Mouse (Mus musculus) liver, adult 2 months (tissue): ENCODE data around the gene Kcne4.

Experiments
- CTCF ChIP-seq: fragments of 200-500 bp; IDR thresholded peaks from 2 replicates; pipeline ENCODE4 v1.5.1; 2011; ENCODE audit warnings: low read depth, low read length, control low read depth
- POLR2A ChIP-seq: fragments of 200-500 bp; IDR thresholded peaks from 2 replicates; pipeline ENCODE4 v1.6.1; 2011; ENCODE audit warnings: low read length, control low read depth; ENCODE audit not compliant: insufficient read depth; ENCODE audit errors: extremely low read depth

DNA sequence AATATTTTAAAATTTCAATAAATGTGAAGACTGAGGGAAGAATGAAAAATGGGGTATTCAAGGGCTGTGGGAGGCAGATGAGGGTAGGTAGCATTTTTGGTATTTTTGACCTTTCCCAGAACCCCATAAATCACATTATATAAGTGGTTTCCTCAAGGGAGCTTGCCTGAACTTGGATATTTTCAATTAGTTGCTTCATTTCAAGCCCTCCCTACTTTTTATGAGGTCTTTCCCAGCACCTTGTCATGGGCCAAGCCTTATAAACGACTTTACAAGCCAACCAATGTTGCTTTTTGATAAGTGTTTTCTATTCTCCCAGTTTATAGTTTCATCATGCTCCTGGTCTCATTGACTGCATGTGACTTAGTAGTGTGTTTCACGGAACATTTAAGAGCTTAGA lies 24.2 kb downstream of the Kcne4 start:
- no peak for TF ChIP-seq CTCF
- TF ChIP-seq POLR2A, result no peak
